Mouse (Mus musculus) hindbrain, embryonic 16.5 days (tissue): ENCODE measurements around the gene Tcf7. TPM values are rescaled to one million over a fixed set of nuclear protein-coding genes. Genes with fewer than 3 reads are reported as not detected.
A peak's percentile ranks its signal among the peaks of the same experiment; 100 is the strongest.
"Not testable (repeated sequence)": the region's sequence is repeated elsewhere in the genome, so short reads cannot be mapped to it uniquely, and the experiment has no call there.

Experiments used
- ATAC-seq: fragments of 200-750 bp; cut with Nextera tagmentation; 2 replicates; pipeline ENCODE4 v1.8.0; 2017; ENCODE audit warnings: moderate TSS enrichment, moderate library complexity
- H3K27ac ChIP-seq: fragments of 300-500 bp; sonication (generic); 2 replicates; pipeline ENCODE4 v1.5.1; 2014; ENCODE audit warnings: low read depth, mild to moderate bottlenecking, control low read depth, low read length, moderate library complexity
- H3K27me3 ChIP-seq: fragments of 300-500 bp; sonication (generic); replicated peaks from 2 replicates; pipeline ENCODE4 v1.6.1; 2014; ENCODE audit warnings: low read length; ENCODE audit not compliant: control insufficient read depth, insufficient read depth
- H3K36me3 ChIP-seq: fragments of 300-500 bp; sonication (generic); 2 replicates; pipeline ENCODE4 v1.6.1; 2014; ENCODE audit warnings: mild to moderate bottlenecking, low read length, moderate library complexity, mixed read lengths; ENCODE audit not compliant: control insufficient read depth, insufficient read depth
- H3K4me1 ChIP-seq: fragments of 300-500 bp; sonication (generic); 2 replicates; pipeline ENCODE4 v1.6.1; 2014; ENCODE audit warnings: low read depth, low read length; ENCODE audit not compliant: control insufficient read depth, insufficient read depth
- H3K4me2 ChIP-seq: fragments of 300-500 bp; sonication (generic); 2 replicates; pipeline ENCODE4 v1.6.1; 2014; ENCODE audit warnings: mild to moderate bottlenecking, low read length, control low read depth, moderate library complexity
- H3K4me3 ChIP-seq: fragments of 300-500 bp; sonication (generic); 2 replicates; pipeline ENCODE4 v1.5.1; 2014; ENCODE audit warnings: mild to moderate bottlenecking, low read length, control low read depth, moderate library complexity
- H3K9ac ChIP-seq: fragments of 300-500 bp; sonication (generic); 2 replicates; pipeline ENCODE4 v1.6.1; 2014; ENCODE audit warnings: low read depth, mild to moderate bottlenecking, control low read depth, low read length, moderate library complexity
- H3K9me3 ChIP-seq: fragments of 300-500 bp; sonication (generic); 2 replicates; pipeline ENCODE4 v1.6.1; 2014; ENCODE audit warnings: mild to moderate bottlenecking, low read length, moderate library complexity; ENCODE audit not compliant: control insufficient read depth
- WGBS: fragments of 180-500 bp; shearing (Covaris S2); extraction: QIAGEN DNeasy Blood & Tissue Kit; methylation state at CpG from one replicate; pipeline ENCODE4 v1.1.7; 2014; 5-methylcytosine and 5-hydroxymethylcytosine counted together
- polyA plus RNA-seq: library from polyadenylated mRNA; unstranded; fragments of >200 nt; fragmentation: Nextera tagmentation; extraction: Ambion mirVana; gene quantifications from 2 replicates; pipeline ENCODE4 v1.2.1, GENCODE M21; 2015

Tcf7 gene
- polyA plus RNA-seq, 1 experiment from 2014 or later: 1.2 TPM

DNA sequence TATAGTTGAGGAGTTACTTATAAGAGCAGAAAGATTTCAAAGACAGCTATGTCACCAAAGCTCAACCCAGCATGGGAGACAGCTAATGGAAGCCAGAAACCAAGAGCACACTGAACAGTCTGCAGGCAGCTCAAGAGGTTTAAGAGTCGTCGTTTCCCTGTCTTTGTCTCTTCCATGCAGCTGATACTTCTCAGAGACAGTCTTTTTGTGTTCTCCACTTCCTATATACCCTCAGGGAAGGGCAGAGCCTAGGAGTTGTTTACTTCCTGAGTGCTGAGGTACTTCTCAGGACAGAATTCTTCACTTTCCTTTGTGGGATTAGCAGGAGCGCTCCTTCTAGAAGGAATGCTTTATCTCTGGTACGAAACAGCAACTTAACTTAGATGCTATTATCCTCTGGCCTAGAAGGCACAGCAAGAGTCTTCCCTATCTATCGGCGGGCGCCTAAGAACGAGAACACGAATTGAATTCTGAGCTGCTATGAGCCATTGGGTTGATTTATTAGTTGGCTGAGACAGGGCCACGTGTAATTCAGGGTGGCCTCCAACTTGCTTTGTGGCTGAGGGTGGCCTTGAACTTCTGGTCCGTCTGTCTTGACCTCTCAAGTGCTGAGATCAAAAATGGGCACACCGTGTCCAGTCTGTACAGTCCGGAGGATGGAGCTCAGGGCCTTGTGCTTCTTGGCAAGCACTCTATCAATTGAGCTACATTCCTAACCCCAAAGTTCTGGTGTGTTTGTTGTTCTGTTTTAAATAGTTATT, 55.2 kb downstream of the Tcf7 start:
- no peak overlapping the region for H3K27ac ChIP-seq
- no peaks in the 10 kb centered on the region for H3K27me3 ChIP-seq
- H3K4me3 ChIP-seq: no peak overlapping the region
- WGBS: 81% methylated on average over 13 of the region's 13 CpGs
- no peak overlapping the region for H3K4me2 ChIP-seq
- no peak overlapping the region for H3K9ac ChIP-seq
- H3K4me1 ChIP-seq: no peaks in the 10 kb centered on the region; the same call in 1 of the 2 replicates
- ATAC-seq: no peak
- H3K36me3 ChIP-seq: no peaks in the 10 kb centered on the region
- H3K9me3 ChIP-seq: no peaks in the 10 kb centered on the region

DNA sequence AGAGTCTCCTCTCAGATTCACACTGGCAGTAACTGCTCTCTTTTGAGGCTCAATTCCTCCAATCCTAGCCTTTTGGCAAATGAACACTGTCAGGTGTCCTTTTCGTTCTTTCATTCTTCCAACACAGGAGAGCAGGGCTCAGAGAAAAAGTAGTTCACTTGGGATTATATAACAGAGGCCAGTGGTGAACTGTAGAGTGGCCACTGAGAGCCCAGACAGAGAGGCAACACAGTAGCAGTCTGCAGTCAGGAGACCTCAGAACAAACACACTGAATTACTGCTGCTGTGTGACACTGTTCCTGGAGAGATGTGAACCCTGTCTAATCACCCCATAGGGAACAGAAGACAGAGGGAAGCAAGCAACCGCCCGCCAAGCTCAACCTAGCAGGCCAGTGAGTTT, 55.8 kb downstream of the Tcf7 start:
- 67% methylated on average over 3 of the region's 3 CpGs for whole genome bisulfite sequencing
- Histone ChIP-seq H3K4me2 (no peak overlapping the region), H3K27ac (no peak overlapping the region), H3K9me3 (no peaks in the 10 kb centered on the region), H3K36me3 (no peaks in the 10 kb centered on the region), H3K27me3 (no peaks in the 10 kb centered on the region), H3K4me1 (no peaks in the 10 kb centered on the region; the same call in 1 of the 2 replicates), H3K4me3 (no peak overlapping the region), H3K9ac (no peak overlapping the region)
- ATAC-seq: no peak

DNA sequence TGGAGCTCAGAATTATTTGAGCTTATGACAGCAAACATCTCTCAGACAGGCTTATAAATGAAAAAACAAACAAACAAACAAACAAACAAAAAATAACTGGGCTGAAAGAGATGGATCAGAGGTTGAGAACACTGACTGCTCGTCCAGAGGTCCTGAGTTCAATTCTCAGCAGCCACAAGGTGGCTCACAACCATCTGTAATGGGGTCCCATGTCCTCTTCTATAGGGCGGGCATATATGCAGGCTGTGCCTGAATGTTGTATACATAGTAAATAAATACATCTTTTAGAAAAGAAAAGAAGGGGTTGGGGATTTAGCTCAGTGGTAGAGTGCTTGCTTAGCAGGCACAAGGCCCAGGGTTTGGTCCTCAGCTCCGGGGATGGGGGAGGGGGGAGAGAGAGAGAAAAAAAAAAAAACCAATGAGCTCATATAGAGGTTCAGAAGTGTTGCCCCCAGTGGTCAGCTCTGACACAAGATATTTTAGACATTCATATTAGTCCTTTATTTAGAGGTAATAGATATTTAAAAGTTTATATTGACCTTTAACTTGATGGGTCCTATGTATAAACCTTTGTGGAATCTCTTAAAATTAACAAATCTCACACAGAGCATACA, 56.7 kb downstream of the Tcf7 start:
- Histone ChIP-seq H3K4me3 (no peak overlapping the region), H3K27ac (no peak overlapping the region), H3K36me3 (no peaks in the 10 kb centered on the region), H3K9me3 (no peaks in the 10 kb centered on the region), H3K4me1 (no peaks in the 10 kb centered on the region; the same call in 1 of the 2 replicates), H3K9ac (no peak overlapping the region), H3K4me2 (no peak overlapping the region), H3K27me3 (no peaks in the 10 kb centered on the region)
- no peak for ATAC-seq
- 60% methylated on average over 3 of the region's 3 CpGs for WGBS

DNA sequence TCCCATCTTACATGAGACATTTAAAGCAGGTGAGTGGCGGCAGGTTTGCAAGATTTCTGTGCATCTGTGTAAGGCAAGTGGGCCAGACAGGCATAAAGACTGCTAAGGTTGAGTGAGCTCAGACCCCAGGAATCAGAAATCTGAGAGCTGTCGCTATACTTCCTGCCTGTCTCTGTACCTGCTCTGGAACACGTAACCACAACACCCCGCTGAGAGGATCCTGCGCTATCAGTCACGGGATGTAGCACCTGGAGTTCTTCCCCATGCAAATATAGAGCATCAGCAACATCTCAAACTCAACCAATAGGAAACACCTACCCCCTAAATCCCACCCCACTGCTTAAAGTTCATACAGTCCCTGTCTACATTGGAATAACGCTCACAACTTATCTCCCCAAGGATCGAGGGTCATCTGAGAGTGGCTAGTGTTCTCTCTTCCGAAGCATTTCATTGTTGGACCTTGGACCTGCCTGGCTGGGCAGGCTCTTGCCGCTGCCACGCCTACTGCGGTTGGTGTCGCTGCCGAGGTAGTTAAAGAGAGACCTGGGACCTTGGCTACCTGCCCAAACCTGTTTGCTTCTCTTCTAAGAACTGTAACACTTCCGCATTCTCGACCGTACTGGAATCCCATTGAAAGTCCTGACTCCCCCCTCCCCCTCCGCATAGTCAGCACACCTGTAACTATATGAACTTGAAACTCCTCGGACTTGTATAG, 58.7 kb downstream of the Tcf7 start:
- no peaks in the 10 kb centered on the region; the same call in 1 of the 2 replicates for H3K4me1 ChIP-seq
- no peaks in the 10 kb centered on the region for H3K36me3 ChIP-seq
- WGBS: 20% methylated on average over 19 of the region's 19 CpGs
- no peak overlapping the region for H3K9ac ChIP-seq
- ATAC-seq: no peak
- H3K4me2 ChIP-seq: peak overlapping the region; percentile 25; the same call in 1 of the 2 replicates
- no peak overlapping the region for H3K27ac ChIP-seq
- no peak overlapping the region for H3K4me3 ChIP-seq
- H3K27me3 ChIP-seq: no peaks in the 10 kb centered on the region
- no peaks in the 10 kb centered on the region for H3K9me3 ChIP-seq

DNA sequence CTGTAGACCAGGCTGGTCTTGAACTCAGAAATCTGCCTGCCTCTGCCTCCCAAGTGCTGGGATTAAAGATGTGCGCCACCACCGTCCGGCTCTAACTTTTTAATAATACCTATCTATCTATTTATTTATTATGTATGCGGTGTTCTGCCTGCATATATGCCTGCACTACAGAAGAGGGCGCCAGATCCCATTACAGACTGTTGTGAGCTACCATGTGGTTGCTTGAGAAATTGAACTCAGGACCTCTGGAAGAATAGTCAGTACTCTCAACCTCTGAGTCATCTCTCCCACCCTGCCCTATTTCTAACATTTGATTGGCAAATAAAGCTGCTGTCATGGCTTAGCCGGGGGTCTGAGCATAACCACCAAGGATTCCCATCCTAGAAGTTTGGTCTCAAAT, 59.9 kb downstream of the Tcf7 start:
- H3K9me3 ChIP-seq: no peaks in the 10 kb centered on the region

DNA sequence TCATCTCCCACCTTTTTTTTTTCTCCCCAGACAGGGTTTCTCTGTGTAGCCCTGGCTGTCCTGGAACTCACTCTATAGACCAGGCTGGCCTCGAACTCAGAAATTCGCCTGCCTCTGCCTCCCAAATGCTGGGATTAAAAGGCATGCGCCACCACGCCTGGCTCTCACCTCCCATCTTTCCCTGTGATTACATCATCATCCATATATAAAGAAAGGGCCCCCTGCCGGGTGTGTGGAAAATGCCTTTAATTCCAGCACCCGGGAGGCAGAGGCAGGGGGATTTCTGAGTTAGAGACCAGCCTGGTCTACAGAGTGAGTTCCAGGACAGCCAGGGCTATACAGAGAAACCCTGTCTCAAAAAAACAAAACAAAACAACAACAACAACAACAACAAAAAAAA, 60.9 kb downstream of the Tcf7 start:
- ATAC-seq, H3K9ac ChIP-seq, H3K27ac ChIP-seq, H3K9me3 ChIP-seq, H3K4me3 ChIP-seq, H3K36me3 ChIP-seq, H3K27me3 ChIP-seq, H3K4me1 ChIP-seq, H3K4me2 ChIP-seq: not testable (repeated sequence)
- 88% methylated on average over 6 of the region's 6 CpGs for WGBS

More for the DNA sequence above, 59.9 kb downstream of the Tcf7 start:
- H3K36me3 ChIP-seq: no peaks in the 10 kb centered on the region
- H3K4me2 ChIP-seq: no peak overlapping the region
- no peak overlapping the region for H3K9ac ChIP-seq
- H3K27me3 ChIP-seq: no peaks in the 10 kb centered on the region
- WGBS: 79% methylated on average over 6 of the region's 6 CpGs
- no peaks in the 10 kb centered on the region; the same call in 1 of the 2 replicates for H3K4me1 ChIP-seq
- H3K4me3 ChIP-seq: no peak overlapping the region
- H3K27ac ChIP-seq: no peak overlapping the region
- ATAC-seq: no peak

DNA sequence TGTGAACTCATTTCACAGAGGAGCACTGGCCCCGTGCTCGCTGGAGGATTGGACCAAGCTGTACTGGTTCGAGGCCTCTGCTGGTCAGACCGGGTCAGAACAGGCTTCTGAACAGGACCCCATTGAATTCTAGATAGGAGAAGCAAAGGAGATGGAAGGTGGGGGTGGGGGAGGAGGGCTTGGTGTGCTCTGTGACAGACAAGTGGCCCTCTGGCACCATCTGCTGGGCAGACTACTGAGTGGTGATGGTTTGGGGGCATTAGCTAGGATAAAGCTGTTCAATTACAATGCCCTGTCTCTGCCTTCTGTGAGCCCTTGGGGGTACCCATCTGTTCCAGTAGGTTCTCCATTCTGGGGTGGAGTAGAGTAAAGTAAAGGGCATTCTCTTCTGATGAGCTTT, 62.5 kb downstream of the Tcf7 start:
- H3K36me3 ChIP-seq: no peaks in the 10 kb centered on the region
- H3K4me3 ChIP-seq: no peak overlapping the region
- ATAC-seq: peak; percentile 52; the same call in 1 of the 2 replicates
- no peaks in the 10 kb centered on the region for H3K27me3 ChIP-seq
- H3K4me1 ChIP-seq: no peaks in the 10 kb centered on the region; the same call in 1 of the 2 replicates
- H3K27ac ChIP-seq: no peak overlapping the region
- no peaks in the 10 kb centered on the region for H3K9me3 ChIP-seq
- no peak overlapping the region for H3K4me2 ChIP-seq
- H3K9ac ChIP-seq: no peak overlapping the region
- WGBS: 8% methylated on average over 4 of the region's 4 CpGs

DNA sequence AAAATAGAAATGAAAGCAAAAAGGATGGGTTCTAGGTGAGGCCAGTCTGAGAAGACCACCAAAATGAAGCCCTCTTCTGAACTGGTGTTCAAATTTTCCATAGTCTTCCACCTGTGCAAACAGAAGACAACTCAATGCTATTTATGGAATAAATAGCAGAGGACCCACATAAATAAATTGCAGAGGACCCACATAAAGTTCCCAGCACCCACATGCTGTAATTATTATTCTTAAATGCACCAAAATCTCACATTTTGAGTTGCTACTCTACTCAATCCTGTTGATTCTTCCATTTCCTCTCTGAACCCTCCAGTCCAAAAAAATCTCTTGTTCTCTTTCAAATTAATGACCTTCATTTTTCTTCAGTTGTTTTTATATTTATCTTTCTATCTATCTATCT, 68.9 kb downstream of the Tcf7 start, which contains the start of gene Olfr1371:
TSS of gene Olfr1371 (minus strand) at position 101 of the 400 bp plus-strand sequence.
- Histone ChIP-seq H3K27me3 (no peaks in the 10 kb centered on the region), H3K9me3 (no peaks in the 10 kb centered on the region), H3K27ac (no peak within 1 kb of the TSS), H3K4me2 (no peak within 1 kb of the TSS), H3K4me3 (no peak within 1 kb of the TSS), H3K4me1 (no peaks in the 10 kb centered on the region), H3K9ac (no peak within 1 kb of the TSS), H3K36me3 (no peaks in the 10 kb centered on the region)
- ATAC-seq: no peak
